Mouse (Mus musculus) gastrocnemius, adult 8-10 months (tissue): Measurements from ENCODE around the gene Sh3pxd2a. TPM values are rescaled to one million over a fixed set of nuclear protein-coding genes. Genes with fewer than 3 reads are reported as not detected.

ENCODE experiments used
- DNase-seq, 2 experiments: peaks; one replicate each; pipeline ENCODE4 v3.0.0; 2022; ENCODE audit warnings: low spot score in 2 of 2
- total RNA-seq, 4 experiments: library from RNA; stranded (reverse); gene quantifications; 2 replicates each; pipeline ENCODE4 v1.2.4; 2022

The Sh3pxd2a gene
- total RNA-seq, 4 experiments from 2014 or later, result 33.4 to 44.9 (median 41.1) TPM

DNA sequence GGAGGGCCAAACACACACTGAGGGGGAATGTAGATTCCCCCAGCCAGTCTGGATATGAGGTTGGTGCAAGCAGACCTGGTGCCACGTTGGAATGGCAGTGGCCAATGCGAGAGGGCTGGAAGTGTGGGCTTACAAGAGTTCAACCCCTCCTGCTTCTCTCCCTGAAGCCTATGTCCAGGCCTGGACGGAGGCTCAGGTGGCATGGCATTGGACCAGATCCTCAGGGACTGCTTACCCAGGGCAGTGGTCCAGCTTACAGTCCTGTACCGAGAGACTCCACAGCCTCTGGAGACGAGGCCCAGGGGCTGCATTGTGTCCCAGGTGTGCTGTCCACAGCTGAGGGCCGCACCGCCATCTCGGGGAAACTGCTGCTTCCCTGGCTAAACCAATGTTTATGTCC, 218.7 kb downstream of the Sh3pxd2a start:
- no peak for DNase-seq

DNA sequence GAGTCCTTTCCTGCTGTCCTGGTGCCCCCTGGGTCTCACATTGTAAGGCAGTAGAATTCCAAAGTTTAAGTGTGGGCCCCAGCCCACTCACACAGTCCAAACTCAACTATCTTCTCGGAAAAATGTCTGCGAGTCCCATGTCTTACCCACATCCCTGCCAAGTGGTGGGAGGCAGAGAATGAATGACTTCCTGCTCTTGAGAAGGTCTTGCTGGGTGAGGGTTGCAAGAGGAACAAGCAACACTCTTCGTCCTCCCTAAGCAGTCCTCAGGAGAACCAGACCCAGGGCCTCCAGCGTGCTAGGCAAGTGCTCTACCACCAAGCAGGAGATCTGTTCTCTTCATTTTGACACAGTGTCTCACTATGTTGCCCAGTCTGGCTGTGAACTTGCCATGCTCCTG, 222.0 kb downstream of the Sh3pxd2a start:
- DNase-seq, result no peak

DNA sequence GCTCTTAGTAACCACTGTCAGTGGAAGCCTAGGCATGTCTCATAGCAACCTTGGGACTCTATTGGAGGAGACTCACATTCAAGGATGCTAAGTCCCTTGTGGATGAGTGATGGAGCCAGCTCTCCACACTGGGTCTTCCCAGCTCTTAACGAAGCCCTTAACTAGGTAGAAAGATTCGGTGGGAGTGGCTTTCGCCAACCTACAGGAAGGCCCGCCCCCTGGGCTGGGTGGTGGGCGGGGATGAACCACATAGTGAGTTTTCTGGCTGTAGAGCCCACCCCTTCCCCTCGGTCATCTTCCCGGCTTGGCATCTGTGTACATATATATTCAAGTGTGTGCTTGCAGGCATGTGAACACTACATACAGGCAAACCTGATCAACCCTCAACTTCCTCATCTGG, 223.2 kb downstream of the Sh3pxd2a start:
- DNase-seq, result no peak

DNA sequence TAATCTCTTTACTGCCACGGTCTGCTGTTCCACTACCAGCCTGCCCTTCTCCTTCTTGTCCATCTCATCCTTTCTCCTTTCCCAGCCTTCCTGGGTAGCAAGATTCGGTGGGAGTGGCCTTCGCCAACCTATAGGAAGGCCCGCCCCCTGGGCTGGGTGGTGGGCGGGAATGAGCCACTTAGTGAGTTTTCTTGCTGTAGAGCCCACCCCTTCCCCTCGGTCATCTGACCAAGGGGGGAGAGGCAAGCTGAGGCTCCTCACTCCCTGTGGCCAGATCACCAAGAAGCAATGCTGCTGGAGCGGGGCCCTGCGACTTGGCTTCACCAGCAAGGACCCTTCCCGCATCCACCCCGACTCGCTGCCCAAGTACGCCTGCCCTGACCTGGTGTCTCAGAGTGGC, 224.1 kb downstream of the Sh3pxd2a start:
- DNase-seq, result no peak

DNA sequence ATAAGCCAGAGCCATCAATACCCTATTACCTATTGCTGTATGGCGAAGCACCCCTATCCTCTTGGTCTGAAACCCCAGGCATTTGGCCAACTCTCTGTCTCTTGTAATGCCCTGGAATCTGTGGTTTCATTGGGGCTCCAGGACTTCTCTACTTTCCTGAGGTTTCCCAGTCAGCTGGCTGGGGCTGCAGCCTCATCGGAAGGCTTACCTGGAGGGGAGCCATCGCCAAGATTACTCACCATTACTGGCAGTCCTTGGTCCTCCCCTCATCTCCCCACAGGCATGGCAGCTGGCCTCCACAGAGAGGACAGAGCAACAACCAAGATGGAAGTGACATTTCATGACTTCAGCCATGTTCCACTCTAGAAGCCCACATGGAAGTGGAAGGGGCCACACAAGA, 231.1 kb downstream of the Sh3pxd2a start:
- DNase-seq, result peak in 1 of 2 experiments; percentile 38

DNA sequence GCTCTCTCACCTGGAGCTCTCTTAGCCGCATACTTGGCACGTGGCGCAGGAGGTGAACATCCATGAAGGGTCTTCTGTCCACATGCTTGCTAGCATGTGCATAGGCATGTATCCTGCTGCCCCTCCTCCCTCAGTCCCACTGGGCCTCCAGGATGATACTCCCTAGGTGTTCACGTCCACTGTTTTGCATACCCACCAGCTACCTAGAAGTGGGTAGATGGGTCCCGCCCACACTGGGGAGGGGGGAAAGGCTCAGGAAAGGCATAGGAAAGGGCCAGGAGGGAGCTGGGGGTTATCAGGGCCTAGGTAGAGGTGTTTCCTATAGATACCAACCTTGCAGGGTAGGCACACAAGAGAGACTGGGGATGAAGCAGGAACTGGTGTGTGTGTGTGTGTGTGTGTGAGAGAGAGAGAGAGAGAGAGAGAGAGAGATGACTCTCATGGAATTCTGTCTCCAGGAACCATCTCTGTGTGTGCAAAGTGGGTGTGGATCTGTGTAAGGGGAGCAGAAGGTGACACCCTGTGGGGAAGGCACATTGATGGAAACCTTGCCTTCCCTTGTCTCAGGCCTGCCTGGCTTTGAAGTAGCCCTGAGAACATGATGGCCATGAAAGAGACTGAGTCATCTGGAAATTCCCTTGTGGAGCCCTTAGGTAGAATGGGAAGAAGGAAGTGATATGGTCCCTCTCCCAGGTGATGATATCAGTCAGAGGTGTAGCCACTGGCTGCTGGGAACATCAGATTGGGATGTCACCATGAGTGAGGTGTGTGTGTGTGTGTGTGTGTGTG, 231.9 kb downstream of the Sh3pxd2a start:
- no peak for DNase-seq

DNA sequence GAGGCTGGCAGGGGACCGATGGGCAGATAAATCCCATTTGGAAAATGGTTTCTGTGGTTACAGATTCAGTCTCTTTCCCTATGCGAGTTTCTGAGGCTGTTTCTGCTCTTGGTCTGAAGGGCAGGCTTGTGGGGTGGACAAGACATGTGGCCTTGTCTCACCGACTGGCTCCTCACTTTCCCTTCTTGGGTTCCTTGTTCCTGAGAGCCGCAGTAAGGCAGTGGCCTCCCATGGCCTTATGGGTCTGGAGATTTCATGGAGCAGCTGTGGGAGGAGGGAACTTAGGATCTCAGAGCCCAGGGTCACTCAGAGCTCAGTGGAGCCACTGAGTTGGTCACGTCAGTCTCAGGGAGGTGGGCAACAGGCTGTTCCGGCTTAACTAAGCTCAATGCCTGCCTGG, 232.8 kb downstream of the Sh3pxd2a start:
- peak in 1 of 2 experiments; percentile 37 for DNase-seq

DNA sequence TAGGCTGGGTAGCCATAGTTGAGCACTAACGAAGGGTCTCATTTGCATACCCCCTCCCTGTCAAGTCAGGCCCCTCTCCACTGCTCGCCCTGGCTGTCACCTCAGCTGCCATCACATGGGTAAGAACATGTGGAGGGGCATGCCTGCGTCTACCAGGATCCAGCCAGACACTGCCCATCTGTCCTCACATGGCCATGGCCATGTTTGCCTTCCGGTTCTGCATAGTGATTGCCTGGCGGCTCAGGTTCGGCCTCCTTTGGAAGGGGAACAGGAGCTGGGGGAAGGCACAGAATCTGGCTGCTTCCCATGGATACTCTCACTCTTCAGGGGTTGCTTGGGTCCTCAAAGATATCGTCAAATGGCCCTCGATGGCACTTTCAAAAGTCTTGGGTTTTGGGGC, 233.5 kb downstream of the Sh3pxd2a start:
- DNase-seq, result peak; percentile 40 to 69

DNA sequence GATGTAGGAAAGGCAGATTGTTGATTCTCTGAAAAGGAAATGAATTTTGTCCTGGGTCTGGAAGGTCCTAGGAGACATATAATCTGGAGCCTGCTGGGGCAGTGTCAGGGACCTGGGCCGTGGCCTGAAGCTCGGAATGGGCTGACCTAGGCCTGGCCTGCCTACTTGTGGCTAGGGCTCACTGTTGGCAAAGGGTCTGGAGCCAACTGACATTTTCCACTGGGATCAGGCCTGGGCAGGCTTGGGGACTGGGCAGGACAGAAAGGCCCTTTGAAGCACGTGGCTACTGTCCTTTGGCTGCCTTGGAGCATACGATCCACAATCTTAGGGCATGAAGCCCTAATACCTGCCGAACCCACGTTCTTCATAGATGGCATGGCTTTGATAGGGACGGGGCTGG, 234.1 kb downstream of the Sh3pxd2a start:
- peak; percentile 60 to 77 for DNase-seq

DNA sequence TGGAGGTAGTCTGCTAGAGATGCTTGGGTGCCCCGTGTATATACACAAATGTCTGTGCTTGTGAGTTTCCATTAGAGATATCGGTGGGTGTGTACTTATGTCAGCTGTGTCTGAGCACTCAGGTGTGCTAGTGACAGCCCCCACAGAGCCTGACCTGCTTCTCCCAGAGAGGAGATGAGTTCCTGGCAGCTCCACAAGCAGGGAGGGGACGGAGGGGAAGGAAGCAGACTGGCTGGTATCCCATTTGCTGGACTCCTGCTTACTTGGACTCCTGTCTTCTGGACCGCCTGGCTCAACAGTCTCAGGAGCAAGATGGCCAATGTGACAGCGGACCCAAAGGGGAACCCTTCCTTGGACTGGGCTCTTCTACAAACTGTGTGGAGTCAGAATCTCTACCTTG, 234.7 kb downstream of the Sh3pxd2a start:
- peak; percentile 61 to 75 for DNase-seq

DNA sequence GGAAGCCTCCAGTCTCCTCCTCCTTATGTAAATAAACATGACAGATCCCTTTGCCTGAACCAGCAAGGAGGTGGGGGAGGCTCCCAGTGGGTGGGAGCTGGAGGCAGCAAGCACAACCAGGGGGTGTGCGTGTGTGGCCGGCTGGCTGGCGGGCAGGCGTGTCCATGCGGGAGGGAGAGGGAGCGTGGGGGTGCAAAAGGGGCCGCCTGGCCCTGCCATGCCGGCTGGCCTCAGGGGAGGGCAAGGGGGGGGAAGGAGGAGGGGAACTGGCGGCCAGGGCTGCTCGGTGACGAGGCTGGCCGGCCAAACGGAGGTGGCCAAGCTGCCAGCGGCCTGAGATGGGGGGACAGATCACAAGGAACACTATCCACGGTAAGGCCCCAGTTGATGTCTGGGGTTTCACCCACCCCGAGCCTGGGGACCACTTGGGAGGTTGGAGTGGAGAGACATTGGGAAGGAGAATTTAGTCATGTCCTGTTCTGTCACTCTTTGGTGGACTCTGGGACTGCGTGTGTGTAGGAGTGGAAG, 235.4 kb downstream of the Sh3pxd2a start:
- DNase-seq, result peak; percentile 69 to 86

DNA sequence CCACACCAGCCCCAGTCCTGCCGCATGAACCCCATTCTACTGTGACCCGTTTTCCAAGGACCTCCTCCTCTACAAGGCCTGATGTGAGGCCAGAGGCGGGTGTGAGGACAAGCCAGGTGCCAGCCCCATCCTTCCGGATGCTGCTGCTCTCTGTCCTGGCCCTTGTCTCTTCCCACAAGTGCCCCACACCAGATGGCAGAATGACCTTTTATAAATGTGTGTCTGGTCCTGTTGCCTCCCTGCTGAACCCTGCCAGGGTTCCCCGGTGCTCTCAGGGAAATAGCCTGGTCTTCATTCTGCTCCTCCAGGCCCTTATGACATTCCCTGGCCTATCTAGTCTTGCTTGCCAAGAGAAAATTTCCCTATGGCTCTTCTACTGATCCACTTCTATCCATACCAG, 238.4 kb downstream of the Sh3pxd2a start:
- DNase-seq, result no peak

DNA sequence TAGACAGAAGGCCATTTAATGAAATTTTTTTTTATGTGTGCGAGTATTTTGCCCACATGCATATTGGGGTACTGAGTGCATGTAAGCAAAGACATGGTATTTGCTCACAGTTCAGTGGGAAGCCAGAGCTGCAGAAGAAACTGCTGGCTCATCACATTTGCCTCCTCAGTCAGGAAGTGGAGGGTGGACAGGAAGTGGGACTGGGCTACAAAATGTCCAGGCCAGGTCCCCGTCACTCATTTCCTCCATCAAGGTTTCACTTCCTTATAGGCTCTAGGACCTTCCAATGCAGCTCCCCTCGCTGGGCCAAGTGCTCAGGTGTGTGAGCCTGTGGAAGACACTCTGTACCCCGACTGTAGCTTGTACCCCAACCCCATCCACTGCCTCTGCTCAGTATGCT, 239.5 kb downstream of the Sh3pxd2a start:
- no peak for DNase-seq

DNA sequence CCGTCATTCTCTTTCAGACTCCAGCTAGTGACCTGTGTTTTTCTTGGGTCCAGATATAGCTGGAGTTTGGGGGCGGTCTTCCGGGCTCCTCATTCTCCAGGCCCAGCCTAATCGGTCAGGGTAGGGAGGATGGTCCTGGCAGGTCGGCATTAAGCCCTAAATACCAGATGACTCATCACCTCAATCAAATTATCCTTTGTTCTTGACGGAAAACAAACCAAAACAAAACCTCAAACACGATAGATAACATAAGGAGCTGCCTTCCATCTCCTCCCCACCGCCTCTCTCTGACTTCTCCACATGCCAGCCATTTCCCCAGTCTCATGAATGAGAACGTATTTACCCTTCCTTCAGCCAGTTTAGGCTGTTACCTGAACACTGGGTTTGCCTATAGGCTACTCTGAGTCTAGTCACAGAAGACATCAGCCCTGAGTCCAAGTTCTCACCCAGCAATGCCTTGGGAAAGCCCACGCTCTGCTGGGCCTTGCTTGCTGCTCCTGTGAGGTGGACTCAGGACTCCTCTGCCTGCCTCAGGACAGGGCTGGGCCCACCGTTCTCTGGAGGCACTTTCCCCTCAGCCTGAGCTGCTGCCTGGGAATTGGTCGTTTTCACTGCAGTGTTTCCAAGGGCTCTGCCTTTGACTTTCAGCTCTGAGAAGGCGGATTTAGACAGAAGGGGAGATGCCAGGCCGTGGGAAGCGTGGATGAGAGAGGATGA, 241.2 kb downstream of the Sh3pxd2a start:
- no peak for DNase-seq

DNA sequence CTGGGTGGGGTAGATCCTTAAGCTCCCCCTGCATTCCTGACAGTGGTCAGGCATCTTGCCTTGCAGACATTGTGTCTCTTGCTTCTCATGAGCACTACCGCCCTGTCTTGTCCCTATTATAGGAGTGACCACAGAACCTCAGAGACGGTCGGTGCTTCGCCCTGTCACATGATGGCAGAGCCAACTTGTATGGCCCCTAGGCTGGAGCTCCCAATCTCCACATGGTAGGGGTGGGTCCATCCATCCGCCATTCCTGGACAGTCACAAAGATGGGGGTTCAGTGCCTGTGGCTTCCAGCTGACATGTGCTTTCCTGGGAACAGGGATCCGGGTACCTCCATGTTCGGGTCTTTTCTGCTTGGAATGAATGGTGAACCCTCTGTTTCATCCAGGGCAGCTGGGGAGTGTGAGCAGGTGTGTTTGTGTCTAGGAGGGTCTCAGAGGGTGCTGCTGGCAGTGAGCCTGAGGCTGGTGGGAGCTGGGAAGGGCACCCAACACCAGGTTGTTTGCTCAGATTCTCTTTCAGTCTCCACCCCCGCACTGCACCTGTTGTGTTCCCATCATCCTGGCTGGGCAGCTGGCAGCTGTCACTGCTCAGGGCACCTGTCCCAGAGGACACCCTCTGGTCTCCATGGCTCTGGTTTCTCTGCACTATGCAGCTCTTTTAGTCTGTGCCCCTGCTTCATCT, 241.9 kb downstream of the Sh3pxd2a start:
- DNase-seq, result peak; percentile 83 to 89

DNA sequence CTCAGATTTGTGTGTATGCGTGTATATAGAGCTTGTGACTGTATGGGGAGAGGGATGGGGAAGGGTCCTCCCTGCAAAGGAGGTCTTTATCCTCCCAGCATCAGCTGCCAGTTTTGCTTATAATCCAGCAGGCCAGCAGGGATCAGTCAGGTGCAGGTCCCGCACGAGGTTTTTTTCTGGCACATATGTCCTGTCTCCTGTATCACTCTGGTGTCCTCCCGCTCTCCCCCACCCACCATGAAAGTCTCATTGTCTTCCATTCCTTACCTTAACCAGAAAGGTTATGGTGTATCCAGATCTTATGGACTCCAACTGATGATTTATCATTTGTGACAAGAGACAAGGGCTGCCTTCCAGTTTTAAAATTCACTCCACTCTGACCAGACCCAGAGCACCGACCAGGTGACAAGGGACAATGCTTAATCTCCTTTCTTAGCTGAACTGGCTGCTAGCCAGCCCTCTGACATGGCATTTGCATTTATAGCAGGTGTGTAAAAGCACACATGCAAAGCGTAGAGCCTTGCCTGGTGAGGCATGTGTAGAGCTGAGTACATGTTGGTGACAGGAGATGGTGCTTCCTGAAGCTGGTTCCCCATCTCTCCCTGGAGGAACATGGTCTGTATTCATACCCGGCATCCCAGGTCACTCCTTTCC, 242.6 kb downstream of the Sh3pxd2a start:
- no peak for DNase-seq

DNA sequence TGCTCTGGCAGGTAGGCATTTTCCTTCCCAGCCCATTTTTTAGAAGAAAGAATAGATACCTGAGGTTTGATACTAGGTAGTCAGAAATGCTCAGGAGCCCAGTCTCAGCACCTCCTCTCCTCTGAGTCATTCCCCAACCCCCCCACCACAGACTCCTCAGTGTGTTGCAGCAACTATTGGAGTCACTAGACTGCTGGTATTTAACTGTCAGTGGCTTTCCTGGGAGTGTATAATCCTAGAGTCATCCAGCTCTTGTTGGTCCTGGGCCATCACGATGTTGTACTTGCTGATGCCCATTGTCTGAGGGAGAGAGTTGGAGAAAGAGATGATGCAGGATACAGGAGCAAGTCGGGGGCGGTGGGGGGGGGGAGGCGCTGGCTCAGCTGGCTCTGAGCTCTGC, 243.2 kb downstream of the Sh3pxd2a start:
- no peak for DNase-seq

DNA sequence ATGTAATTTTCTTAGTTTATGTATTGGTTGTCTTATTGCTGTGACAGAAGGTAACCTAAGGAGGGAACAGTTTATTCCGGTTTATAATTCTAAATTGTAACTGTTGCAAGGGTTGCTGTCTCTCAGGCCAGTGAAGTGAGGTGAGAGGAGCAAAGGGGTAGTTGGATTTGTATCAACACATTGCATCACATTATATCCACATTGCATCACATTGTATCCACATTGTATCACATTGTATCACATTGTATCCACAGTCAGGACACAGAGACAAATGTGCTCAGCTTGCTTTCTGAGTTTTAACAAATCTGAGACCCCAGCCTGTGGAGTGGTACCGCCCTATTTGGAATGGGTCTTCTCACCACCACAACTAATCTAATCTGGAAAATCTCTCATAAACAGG, 244.0 kb downstream of the Sh3pxd2a start:
- no peak for DNase-seq

DNA sequence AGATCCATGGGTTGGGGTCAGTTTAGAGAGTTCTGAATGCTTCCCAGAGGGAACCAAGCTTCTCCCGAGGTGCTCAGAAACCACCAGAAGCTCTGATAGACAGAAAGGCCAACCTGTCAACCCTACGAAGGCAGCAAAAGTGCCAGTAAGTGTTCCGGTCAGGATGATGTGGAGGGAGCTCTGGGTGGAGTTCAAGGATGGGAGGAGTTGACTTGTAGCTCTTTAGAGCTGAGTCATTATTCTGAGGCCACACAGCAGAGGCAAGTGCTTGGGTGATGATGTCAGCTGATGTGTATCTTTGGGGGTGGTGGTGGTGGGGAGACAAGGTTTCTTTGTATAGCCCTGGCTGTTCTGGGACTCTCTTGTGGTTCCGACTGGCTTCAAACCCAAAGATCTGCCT, 244.6 kb downstream of the Sh3pxd2a start:
- DNase-seq, result no peak

DNA sequence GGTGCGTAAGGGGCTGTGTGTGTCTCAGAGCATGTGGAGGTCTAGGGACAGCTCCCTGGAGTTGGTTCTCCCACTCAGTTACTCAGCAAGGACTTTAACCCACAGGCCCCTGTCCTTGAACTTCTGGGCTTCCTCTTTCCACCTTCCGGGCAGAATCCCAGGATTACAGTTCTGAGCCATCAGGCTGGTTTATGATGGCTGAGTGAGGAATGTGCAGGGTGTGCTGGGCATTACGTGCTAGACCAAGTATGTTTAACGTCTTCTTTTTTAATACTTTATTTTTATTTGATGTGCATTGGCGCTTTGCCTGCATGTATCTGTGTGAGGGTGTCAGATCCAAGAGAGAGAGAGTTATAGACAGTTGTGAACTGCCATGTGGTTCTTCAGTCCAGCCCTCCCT, 247.4 kb downstream of the Sh3pxd2a start:
- no peak for DNase-seq

DNA sequence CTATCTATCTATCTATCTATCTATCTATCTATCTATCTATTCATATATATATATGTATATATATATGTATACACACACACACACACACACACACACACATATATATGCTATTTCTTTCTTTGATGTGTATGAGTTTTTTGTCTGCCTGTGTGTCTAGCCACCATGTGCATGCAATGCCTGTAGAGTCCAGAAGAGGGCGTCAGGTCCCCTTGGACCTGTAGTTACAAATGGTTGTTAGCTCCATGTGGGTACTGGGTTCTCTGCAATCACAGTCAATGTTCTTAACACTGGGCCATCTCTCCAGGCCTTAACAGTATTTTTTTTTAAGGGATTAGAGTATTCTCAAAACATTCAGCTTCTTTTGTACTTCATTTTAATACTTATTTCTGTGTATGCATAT, 250.7 kb downstream of the Sh3pxd2a start:
- no peak for DNase-seq

DNA sequence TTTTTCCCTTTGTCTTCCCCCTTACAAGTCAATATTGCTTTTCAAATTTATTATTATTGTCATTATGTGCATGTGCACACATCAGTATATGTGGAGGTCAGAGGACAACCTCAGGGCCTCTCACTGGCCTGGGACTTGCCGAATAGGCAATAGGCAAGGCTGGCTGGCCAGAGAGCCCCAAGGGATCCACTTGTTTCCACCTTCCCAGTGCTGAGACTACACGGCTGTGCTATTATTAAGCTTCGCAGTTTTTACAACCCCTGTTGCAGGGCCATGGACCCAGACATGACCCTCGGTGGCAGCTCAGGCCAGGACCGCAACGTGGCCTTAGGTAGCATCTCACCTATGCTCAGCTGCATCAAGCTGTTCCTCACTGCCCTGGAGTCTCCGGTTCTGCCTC, 251.8 kb downstream of the Sh3pxd2a start:
- DNase-seq, result no peak
